Mouse (Mus musculus) hematopoietic stem cell, adult 5-6 weeks (primary cell): Measurements from ENCODE around the gene Rexo2. TPM values are rescaled to one million over a fixed set of nuclear protein-coding genes. Genes with fewer than 3 reads are reported as not detected.
"Not testable (repeated sequence)": the region's sequence is repeated elsewhere in the genome, so short reads cannot be mapped to it uniquely, and the experiment has no call there.

Experiments used
- ATAC-seq, 2 experiments: fragments of 125-278 bp in 1 of 2; replicated peaks in 1 of 2; 2 replicates each; pipeline ENCODE4 v1.8.0; 2016 to 2017; ENCODE audit warnings: inconsistent platforms in 2 of 2, mild to moderate bottlenecking in 2 of 2, moderate number of reproducible peaks in 2 of 2, low read depth in 1 of 2, moderate TSS enrichment in 1 of 2; ENCODE audit not compliant: low FRiP score in 2 of 2, poor library complexity in 2 of 2, severe bottlenecking in 2 of 2, insufficient read depth in 1 of 2, low TSS enrichment in 1 of 2
- total RNA-seq: library from RNA; stranded (forward); fragments of 172-1452, 232-1000 nt; gene quantifications from 2 replicates; pipeline ENCODE4 v1.2.3, GENCODE M21; 2017

Gene Rexo2
- total RNA-seq = 73.2 and 150 TPM in 2 replicates

DNA sequence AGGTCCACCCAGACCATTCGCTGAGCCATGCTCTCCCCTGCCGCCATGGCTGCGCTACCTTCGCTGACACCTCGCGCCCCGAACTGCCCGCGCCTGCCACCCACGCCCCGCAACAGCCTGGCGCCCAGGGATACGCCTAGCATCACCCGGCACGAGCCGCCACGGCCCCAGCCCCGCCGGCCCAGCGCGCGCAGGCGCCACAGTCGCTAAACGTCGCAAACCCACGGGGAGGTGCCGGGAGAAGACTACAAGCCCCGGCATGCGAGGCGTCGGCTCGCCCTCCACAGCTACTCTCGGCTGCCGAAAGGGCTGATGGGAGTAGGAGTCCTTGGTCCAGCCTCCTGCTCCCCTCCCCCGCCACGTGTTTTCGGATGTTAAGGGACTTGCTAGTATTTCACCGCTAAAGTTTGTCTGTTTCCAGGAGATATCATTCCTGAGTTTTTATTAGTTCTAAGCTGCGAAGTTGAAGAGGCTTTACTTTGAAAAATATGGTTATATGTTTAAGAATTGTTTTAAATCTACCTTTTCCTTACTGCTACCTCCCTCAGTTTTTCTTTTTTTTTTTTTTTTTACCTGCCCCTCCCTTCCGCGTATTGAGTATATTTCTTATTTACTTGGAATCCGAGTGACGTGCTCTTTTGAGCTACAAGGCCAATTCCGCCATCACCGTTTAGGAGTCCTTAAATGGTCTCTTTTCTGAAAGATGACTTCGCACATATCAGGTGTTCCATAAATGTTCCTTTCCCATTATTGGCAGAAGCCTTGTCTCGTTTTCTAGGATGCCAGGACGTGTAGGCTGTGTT is at the start of gene Rexo2:
Gene Rexo2 (minus strand): TSS at position 213 of the 803 bp plus-strand sequence.
- peak; percentile 99 to 100 for ATAC-seq

DNA sequence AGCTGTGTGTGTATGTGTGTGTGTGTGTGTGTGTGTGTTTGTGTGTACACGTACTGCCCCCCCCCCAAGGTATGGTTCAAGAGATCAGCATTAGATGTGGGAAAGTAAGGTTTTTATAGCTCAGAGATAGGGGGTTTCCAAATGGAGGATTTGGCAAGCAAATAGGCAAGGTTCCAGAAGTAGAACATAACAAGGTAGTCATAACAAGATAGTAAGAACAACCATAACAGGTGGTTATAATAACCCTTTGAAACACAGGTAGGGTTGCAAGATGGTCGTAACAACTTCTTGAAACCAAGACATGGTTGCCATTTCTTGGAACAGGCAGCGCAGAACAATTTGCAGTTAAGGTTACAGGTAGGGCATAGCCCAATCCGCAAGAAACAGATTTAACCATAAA is 46.1 kb upstream of the Rexo2 start:
- ATAC-seq = no peak

DNA sequence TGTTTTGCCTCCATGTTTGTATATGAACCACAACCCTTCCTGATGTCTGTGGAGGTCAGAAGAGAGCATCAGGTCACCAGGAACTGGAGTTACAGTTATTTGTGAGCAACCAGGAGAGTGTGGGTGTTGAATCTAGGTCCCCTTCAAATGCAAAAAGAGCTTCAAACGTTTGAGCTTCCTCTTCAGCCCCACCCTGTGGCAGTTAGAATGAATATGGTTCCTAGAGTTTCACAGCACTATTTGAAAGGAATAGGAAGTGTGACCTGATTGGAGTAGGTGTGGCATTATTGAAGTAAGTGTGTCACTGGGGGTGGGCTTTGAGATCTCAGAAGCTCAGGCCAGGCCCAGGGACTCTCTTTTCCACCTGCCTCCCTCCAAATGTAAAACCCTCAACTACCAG is 45.1 kb upstream of the Rexo2 start:
- 0 out of 4 replicates have a peak, but pooled peaks of 1 of the 2 experiments have one; percentile 7 for ATAC-seq

DNA sequence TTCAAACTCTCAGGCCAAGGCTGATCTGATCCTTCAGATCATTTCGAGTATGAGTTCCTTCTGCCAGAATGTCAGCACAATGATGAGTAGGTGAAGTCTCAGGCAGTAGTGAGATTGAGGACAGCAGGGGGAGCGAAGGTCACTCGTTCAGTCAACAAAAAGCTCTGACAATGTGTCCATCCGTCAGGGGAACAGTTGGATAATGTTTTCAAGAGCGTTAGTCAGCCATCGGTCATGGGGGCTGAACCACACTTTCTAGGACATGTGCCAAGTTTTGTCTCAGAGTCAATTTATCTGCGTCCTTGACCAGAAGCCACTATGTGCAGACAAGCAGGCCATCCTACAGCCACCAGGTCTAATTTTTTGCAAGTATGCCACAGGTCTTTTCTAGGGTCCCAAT is 40.0 kb upstream of the Rexo2 start:
- ATAC-seq = not testable (repeated sequence)

DNA sequence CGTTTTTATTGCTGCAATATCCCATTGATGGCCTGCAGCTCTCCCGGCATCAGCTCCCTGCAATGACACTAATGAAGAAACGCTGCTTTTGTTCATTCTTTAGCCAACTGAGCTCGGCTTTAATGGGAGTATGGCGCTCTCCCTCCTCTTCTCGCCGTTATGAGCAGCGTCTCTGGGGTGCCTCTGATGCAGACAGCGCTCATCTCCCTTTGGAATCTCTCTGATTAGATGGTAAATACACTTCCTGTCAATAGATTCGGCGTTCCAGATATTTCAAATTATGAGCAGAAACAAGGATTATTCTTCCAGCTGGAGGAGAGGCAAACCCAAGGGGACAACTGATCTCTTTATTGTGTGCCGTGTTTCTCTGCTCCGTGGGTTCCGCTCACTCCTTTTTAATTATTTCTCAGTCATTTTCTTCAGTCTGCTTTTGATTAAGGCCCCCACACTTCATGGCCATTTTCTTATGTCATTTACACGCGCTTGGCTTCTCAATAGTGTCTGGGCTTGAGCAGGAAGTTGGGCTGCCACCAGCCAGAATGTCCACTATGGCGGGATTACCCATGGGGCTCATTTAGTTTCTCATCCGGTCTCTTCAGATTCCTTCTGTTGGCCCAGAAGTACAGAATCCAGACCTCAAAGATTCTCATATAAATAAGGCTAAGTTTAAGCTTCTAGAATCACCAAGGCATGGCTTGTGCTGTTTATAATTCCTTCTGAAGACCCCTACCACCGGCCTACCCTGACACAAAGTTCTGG is 37.1 kb upstream of the Rexo2 start:
- no peak for ATAC-seq

DNA sequence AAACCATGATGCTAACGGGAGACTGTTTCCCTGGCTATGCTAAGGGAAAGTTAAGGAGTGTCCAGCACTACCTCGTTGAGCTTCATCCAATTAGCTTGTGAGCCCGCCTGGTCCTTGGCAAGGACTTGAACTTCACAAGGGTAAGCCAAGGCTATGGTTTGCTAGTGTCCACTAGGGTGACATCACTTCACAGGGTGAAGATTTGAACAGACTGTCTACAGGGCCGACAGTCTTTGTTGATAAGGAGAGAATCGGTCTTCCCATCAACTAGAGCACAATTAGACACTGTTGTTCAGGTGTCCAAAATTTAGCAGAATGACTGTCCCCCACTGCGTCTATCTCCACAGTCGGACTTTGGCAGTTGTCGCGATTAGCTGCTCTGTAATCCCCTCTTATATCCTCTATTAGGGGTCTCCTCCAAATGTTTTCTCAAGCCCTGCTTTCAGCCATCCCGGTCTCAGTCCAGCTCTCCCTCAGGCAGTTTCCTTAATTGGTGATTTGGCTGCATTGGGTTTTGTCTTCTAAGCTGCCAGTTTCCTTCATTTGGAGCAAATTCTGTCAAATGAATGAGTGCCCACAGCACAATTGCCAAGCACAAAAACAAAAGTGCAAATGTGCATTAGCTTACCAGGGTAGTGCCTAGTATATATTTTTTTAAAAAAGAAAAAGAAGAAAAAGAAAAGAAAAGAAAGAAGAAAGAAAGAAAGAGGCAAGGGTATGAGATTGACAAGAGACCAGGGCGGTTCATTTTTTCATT is 36.4 kb upstream of the Rexo2 start:
- ATAC-seq = no peak

DNA sequence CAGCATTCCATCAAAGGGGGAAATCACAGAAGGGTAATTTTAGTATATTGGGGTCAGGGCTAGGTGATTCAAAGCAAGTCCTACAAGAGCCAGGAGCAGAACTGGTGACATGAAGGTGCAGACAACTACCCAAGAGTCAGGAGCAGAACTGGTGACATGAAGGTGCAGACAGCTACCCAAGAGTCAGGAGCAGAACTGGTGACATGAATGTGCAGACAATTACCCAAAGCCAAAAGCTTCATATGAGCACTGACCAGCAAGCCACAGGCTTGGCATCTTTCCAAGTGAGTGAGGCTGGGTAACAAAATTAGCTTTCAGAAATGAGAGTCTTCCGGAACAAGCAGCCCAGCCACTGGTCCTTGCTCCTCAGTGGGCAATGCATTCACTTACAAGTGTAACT is 34.9 kb upstream of the Rexo2 start:
- peak; percentile 71 to 78 for ATAC-seq

DNA sequence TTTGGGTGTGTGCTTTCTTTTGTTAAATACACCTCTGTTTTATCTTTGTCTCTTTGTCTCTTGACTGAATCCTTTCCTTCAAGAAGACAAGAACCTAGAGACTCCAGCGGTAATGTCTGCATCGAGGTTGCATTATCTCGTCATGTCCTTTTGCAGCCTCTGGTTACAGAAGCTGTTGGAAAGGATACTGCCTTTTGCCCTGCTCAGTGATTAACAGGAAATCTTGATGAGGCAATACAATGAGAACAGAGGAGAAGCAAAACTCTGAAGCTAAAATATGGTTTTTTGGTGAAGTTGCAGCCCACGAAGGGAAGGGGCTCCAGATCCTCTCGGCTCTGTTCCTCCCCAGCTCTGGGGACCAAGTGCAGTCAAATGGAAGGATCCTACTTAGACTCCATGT is 29.7 kb upstream of the Rexo2 start:
- ATAC-seq = no peak

DNA sequence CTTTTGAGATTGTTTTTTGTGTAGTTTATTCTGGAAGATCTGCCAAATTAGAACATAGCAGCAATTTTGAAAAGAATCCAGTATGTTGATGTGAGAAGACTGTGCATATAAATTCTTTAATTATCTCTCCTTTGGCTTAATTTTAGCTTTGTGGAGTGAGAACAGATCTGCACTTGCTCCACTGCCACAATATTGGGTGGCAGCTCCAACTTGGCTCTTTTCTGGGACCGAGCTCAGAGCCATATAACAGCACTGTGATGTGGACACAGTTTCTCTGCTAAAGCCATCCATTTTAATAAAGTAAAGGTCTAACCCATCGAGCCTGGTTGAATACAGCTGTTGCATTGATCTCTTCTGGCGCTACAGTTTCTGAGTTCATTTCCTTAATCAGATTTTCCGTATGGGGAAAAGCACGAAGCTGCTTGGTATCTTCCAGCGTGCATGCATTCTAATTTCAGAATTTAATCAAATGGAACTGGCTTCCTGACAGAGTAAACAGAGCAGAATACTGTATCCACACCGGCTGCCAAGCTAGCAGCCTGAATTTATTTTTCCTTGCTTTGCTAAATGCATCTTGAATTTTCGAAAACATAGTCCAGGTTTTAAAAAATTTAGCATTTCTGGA is 24.4 kb upstream of the Rexo2 start:
- ATAC-seq = no peak

DNA sequence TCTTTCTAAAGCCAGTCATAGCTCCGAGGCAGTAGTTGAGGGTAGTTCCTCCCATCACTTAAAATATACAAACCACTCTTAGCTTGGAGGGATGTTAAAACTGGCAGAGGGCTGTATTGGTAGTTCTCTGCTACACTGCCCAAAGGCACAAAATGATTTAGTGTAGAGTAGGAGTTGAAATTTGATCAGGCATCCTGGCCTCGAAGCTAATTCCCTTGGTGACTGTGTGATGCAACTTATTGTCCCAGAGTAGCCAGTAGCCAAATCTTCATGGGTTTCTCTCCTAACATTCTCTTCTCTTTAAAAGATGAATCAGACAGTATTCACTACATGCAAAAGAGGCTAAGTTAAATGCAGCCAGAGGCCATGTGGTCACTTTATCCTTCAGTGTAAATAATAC is 22.6 kb upstream of the Rexo2 start:
- no peak for ATAC-seq

DNA sequence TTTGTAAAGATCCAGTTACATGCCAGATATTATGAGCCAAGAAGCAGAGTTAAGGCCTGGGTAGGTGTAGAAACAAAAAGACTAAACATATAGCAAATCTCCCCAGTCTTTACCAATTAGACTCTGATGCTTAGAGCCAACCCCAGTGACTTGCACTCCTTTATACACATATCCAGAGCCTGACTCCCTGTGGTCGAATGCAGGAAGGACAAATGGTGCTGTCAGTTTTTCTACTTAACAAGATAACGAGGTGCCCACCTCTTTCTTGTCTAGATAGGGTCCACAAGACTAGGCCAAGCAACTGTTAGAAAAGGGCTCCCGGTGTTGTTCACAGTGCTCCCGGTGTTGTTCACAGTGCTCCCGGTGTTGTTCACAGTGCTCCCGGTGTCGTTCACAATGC is 20.8 kb upstream of the Rexo2 start:
- no peak for ATAC-seq

DNA sequence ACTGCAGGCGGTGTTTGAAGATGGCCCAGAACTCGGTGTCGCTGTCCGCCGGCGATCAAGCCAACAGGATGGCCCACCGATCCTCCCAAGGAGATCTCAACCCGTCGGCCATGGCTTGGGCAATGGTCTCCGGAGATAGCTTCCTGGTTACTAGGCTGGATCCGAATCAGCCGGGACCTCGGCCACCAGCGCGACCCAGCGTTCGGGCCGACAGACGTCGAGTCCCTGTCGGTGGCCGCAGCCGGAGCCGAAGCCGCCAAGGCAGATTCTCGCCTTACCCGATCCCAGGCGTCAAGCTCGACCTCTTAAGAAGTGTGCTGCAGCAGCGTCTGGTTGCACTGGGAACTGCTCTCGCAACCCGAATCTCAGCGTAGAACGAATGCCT is 15.1 kb upstream of the Rexo2 start:
- peak; percentile 38 to 67 for ATAC-seq

DNA sequence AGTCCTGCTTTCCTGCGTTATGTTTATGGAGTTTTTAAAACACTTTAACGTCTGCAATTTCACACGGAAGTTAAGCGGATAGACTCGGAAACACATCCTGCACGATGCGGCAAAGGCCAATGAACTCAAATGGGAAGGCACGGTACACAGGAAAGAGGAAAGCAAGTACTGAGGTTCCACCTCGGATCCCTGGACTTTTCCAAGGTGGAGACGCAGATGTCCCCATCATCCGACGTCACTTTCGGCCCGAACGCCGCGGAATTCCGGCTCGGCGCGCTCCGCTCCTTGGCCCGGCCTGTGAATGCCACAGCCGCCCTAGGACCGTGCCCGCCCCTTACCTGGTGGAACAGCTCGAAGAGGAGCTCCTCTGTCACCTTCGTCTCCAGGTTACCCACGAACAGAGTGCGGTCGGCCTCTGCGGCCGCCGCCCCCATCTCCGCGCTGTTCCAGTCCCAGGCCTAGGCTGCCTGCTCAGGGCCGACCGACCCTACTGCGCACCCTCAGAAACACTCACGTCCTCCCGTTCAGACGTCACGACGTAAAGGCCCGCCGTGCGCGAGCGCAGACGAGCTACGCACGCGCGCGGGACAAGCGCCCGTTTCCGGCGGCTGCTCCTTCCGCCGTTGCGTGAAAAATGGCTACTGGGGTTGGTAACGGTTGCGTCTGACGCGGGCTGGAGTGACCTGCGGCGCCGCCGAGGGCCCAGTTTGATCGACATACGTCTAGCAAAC is 14.6 kb upstream of the Rexo2 start, which contains the start of the genes Rbm7 and Gm5617:
Gene Rbm7 (minus strand): TSS at position 483 of the 731 bp plus-strand sequence.
Gene Gm5617 (plus strand): TSS at position 626 of the 731 bp plus-strand sequence.
- ATAC-seq = peak; percentile 97 to 99

DNA sequence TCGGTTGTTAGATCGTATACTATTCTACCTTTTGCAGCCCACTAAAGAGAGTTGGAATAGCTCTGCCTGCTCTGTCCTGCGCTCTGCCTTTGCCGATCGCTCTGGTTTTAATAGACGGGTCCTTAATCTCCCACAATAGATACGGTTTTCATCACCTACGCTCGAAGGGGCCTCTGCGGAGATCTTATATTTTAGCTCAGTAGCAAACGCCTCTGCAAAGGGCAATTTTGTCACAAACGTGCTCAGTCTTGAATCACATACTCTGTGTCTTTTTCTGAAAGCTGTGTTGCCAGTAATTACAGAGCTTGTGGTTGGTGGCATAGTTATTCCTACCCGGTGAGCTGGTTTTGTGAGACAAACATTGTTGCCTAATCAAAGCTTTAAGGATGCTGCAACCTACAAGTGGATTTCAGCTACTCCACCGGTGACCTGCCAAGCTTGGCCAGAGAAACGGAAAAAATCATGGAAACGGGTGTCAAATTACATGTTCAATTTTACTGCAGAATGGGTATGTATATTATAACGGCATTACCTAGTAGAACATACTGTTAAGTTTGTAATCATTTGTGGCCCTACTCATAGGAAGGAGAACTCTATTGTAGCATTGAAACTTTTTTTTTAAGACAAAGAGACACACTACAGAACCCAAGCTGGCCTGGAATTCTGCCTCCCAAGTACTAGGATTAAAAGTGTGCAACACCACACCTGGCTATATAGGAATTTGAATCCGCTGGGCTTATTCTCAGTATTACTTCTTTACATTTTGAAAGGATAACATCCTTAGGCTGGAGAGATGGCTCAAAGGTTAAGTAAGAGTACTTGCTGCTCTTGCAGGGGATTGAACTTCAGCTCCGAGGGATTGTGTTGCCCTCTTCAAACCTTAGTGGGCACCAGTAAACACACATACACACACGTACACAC is 1.1 kb upstream of the Rexo2 start:
- no peak for ATAC-seq

DNA sequence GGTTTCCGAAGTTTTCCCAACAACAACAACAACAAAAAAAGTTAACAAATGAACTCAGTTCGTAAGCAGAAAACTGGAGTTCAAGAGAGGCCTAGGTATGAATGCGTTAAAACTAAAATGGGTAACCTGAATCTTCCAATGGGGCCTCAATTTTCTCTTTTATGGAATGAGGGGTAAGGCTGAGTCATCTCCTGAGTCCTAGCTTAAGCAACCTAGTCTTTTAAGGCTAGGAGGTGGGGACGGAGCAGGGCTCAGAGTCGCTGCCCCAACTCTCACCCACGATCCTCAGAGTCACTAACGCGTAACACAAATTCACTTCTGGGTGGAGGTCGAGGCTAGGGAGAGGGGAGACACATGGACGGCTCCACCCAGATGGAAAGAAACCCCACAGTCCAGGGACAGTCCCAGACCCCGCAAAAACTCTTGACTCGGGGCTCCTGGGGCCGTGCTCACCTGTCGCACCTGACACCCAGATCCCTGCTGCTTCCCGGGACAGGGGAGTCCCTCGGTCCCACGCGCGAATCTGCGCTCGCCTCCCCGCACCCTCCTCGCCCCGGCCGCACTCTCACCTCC is 499 bp downstream of the Rexo2 start:
- no peak for ATAC-seq

DNA sequence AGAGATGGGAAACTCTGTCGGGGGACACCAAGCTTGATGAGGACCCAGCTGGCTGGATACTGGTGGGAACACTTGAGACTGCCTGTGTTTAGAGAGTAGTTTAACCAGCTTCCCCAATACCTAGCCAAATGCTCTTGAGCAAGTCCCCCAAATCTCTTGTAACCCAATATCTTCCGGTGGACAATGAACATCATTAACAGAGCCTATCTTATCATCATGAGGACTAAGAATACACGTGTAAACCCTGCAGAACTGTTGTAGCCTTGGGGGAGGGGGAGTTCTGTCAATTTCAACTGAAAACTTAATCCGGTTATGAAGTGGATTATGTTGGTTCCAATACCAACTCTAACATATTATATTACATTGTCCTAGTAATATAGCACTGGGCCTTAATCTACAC is 1.6 kb downstream of the Rexo2 start:
- no peak for ATAC-seq
